ENCODE assay signal across 22 mouse cellular contexts in the genomic region with DNA sequence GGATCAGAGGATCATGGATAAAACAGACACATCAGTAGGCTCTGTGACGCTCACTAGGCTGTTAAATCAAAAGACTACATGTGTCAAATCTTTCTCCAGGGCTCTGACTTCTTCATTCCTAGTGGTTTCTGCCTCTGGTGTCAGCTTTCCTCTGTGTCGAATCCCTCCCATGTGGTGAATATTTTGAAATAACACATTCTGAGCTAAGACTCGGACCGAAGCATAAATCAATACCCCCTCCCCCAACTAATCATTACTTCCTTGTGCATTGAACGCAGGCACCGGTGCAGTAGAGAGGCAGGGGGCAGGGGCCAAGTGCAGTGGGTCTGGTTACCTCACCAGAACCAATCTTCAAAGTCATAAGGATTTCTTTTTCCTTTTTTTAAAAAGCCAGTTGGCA.
A peak's percentile ranks its signal among the peaks of the same experiment; 100 is the strongest.
DNase-seq lines count a peak whose midpoint lies in the region; ATAC-seq lines count a peak whose summit lies in the region.
"Had no signal": no experiment of that assay in that cellular context is flagged by ENCODE, and none has a peak within 500 bp of the region (broad histone marks: within the 10 kb centered on the region; RNA-seq: fewer than 3 reads in every experiment).

No protein-coding gene starts in this region.

- H3K4me1 ChIP-seq in embryonic facial prominence, embryonic 15.5 days: peaks cover 41% of the 10 kb centered on the region
- peaks cover 24% of the 10 kb centered on the region for H3K4me1 ChIP-seq in limb, embryonic 15.5 days
- H3K4me1 ChIP-seq: forebrain, embryonic 12.5 days; hindbrain, embryonic 15.5 days; neural tube, embryonic 15.5 days had no signal

- DNase-seq in embryo, embryonic 10.5 days (ENCODE audit: low spot score): peak; percentile 45
- DNase-seq in embryo, embryonic 9.5 days (ENCODE audit: extremely low spot score): no peak
- peak; percentile 54 for DNase-seq in NIH3T3 (ENCODE audit: low read depth)
- DNase-seq in gastrocnemius, postnatal 4 days (ENCODE audit: low spot score in 2 of 2): no peak
- DNase-seq in ovary, postnatal 14 days (ENCODE audit: low spot score): no peak
- DNase-seq in kidney, postnatal 10 days: no peak
- DNase-seq: adrenal gland, postnatal 14 days; cerebellum, adult 9-10 months; heart, adult 11 months; kidney, adult 2 months; lung, postnatal 4 days; thymus, adult 2 months; thymus, postnatal 4 days had no signal

- no peak overlapping the region for H3K4me3 ChIP-seq in embryonic facial prominence, embryonic 15.5 days (replicated peaks)
- H3K4me3 ChIP-seq in limb, embryonic 15.5 days: no peak overlapping the region
- H3K4me3 ChIP-seq: erythroblast, embryonic 14.5 days; forebrain, embryonic 12.5 days; hindbrain, embryonic 15.5 days; layer of hippocampus, adult 2 months; neural tube, embryonic 15.5 days had no signal

- peak overlapping the region; percentile 92 for H3K27ac ChIP-seq in embryonic facial prominence, embryonic 15.5 days (replicated peaks)
- H3K27ac ChIP-seq in limb, embryonic 15.5 days: peak overlapping the region; percentile 78; the same call in 1 of the 2 replicates
- H3K27ac ChIP-seq: forebrain, embryonic 12.5 days; hindbrain, embryonic 15.5 days; kidney, postnatal 0 days; layer of hippocampus, adult 2 months; neural tube, embryonic 15.5 days had no signal

- no peak overlapping the region for H3K9ac ChIP-seq in embryonic facial prominence, embryonic 15.5 days
- H3K9ac ChIP-seq in limb, embryonic 15.5 days: no peak overlapping the region
- H3K9ac ChIP-seq: forebrain, embryonic 12.5 days; hindbrain, embryonic 15.5 days; neural tube, embryonic 15.5 days had no signal

- no peaks in the 10 kb centered on the region for H3K36me3 ChIP-seq in embryonic facial prominence, embryonic 15.5 days
- no peaks in the 10 kb centered on the region for H3K36me3 ChIP-seq in limb, embryonic 15.5 days
- H3K36me3 ChIP-seq: forebrain, embryonic 12.5 days; hindbrain, embryonic 15.5 days; neural tube, embryonic 15.5 days had no signal

- no peaks in the 10 kb centered on the region for H3K9me3 ChIP-seq in embryonic facial prominence, embryonic 15.5 days (replicated peaks)
- no peaks in the 10 kb centered on the region for H3K9me3 ChIP-seq in limb, embryonic 15.5 days
- H3K9me3 ChIP-seq: forebrain, embryonic 12.5 days; hindbrain, embryonic 15.5 days; neural tube, embryonic 15.5 days had no signal

- no peaks in the 10 kb centered on the region for H3K27me3 ChIP-seq in embryonic facial prominence, embryonic 15.5 days
- H3K27me3 ChIP-seq in limb, embryonic 15.5 days: no peaks in the 10 kb centered on the region
- H3K27me3 ChIP-seq: forebrain, embryonic 12.5 days; hindbrain, embryonic 15.5 days; neural tube, embryonic 15.5 days had no signal

- H3K4me2 ChIP-seq in embryonic facial prominence, embryonic 15.5 days (replicated peaks): no peak overlapping the region
- H3K4me2 ChIP-seq in limb, embryonic 15.5 days: no peak overlapping the region
- H3K4me2 ChIP-seq: forebrain, embryonic 12.5 days; heart, embryonic 11.5 days; hindbrain, embryonic 15.5 days; neural tube, embryonic 15.5 days had no signal

- WGBS in embryonic facial prominence, embryonic 15.5 days: 15% methylated on average over 6 of the region's 6 CpGs
- 28% methylated on average over 6 of the region's 6 CpGs for whole genome bisulfite sequencing in limb, embryonic 15.5 days

- ATAC-seq in embryonic facial prominence, embryonic 15.5 days (ENCODE audit: insufficient number of reproducible peaks, low FRiP score, low TSS enrichment, low read depth): no peak
- ATAC-seq in limb, embryonic 15.5 days (ENCODE audit: insufficient number of reproducible peaks, low FRiP score, low TSS enrichment, low read depth): no peak

Comparison
In these comparisons a context has a peak if more than half of its experiments do, and no peak if none do; other contexts are left out.
1. DNase-seq: peak in embryo, embryonic 10.5 days (single experiment) and NIH3T3 (single experiment); none in embryo, embryonic 9.5 days (single experiment), gastrocnemius, postnatal 4 days (0 of 2), ovary, postnatal 14 days (single experiment) and kidney, postnatal 10 days (single experiment).